Mouse (Mus musculus) small intestine, adult 2 months (tissue): ENCODE data around the gene Camk2n1. TPM values are rescaled to one million over a fixed set of nuclear protein-coding genes. Genes with fewer than 3 reads are reported as not detected.
A peak's percentile ranks its signal among the peaks of the same experiment; 100 is the strongest.

Source experiments
- H3K27ac ChIP-seq: fragments of 200-500 bp; 2 replicates; pipeline ENCODE4 v1.5.1; 2012; ENCODE audit warnings: low read depth, low read length, control low read depth, inconsistent platforms; ENCODE audit not compliant: insufficient read depth
- H3K27me3 ChIP-seq: fragments of 200-500 bp; 2 replicates; pipeline ENCODE4 v1.6.1; 2012; ENCODE audit warnings: mild to moderate bottlenecking, moderate library complexity, low read length, inconsistent platforms; ENCODE audit not compliant: control insufficient read depth, insufficient read depth
- H3K36me3 ChIP-seq: fragments of 200-500 bp; 2 replicates; pipeline ENCODE4 v1.6.1; 2012; ENCODE audit warnings: mild to moderate bottlenecking, low read length, control low read depth, inconsistent platforms; ENCODE audit not compliant: control insufficient read depth, insufficient read depth
- H3K4me1 ChIP-seq: fragments of 200-500 bp; 2 replicates; pipeline ENCODE4 v1.6.1; 2012; ENCODE audit warnings: low read length, inconsistent platforms, mixed read lengths; ENCODE audit not compliant: control insufficient read depth, insufficient read depth, insufficient read length
- H3K4me3 ChIP-seq: fragments of 200-500 bp; 2 replicates; pipeline ENCODE4 v1.5.1; 2012; ENCODE audit warnings: low read depth, mild to moderate bottlenecking, control low read depth, inconsistent platforms, low read length, moderate library complexity
- CTCF ChIP-seq: fragments of 200-500 bp; IDR thresholded peaks from 2 replicates; pipeline ENCODE4 v1.5.1; 2012; ENCODE audit warnings: low read depth, mild to moderate bottlenecking, control low read depth, inconsistent platforms, low read length, moderate library complexity, mixed read lengths; ENCODE audit not compliant: insufficient replicate concordance, insufficient read length; ENCODE audit errors: extremely low read depth
- POLR2A ChIP-seq: fragments of 200-500 bp; IDR thresholded peaks from 2 replicates; pipeline ENCODE4 v1.6.1; 2012; ENCODE audit warnings: low read depth, mild to moderate bottlenecking, control low read depth, inconsistent platforms, low read length, moderate library complexity
- WGBS: fragments of 180-500 bp; shearing (Covaris S2); methylation state at CpG from one replicate; pipeline ENCODE4 v1.1.7; 2018; 5-methylcytosine and 5-hydroxymethylcytosine counted together
- polyA plus RNA-seq: library from polyadenylated mRNA; depleted of rRNA; stranded (reverse); fragments of >200 nt; gene quantifications from 2 replicates; pipeline ENCODE4 v1.2.3, GENCODE M21; 2012

Gene Camk2n1
- polyA plus RNA-seq, 1 experiment = 93.9 TPM

DNA sequence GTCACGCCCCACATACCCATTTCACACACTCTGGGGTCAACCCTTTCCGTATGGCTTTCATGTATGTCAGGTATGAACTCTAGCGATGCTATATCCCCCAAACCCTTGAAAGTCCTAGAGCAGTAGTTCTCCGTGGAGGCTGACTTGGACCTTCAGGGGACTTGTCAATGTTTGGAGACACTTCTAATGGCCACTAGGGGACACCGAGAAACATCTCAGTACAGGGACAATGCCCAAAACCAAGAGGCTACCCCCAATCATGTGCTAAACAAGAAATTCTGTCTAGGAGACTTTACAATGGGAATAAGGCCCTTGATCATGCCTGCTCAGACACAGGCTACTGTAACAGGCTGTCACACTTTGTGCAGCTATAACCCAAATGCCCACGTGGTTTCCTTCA lies 12.6 kb downstream of the Camk2n1 start:
- no peaks in the 10 kb centered on the region for H3K27me3 ChIP-seq
- H3K27ac ChIP-seq = no peak overlapping the region
- peaks cover 26% of the 10 kb centered on the region for H3K4me1 ChIP-seq
- H3K4me3 ChIP-seq = no peak overlapping the region
- TF ChIP-seq POLR2A (no peak), CTCF (no peak)
- 56% methylated on average over 6 of the region's 6 CpGs for WGBS
- H3K36me3 ChIP-seq = no peaks in the 10 kb centered on the region

DNA sequence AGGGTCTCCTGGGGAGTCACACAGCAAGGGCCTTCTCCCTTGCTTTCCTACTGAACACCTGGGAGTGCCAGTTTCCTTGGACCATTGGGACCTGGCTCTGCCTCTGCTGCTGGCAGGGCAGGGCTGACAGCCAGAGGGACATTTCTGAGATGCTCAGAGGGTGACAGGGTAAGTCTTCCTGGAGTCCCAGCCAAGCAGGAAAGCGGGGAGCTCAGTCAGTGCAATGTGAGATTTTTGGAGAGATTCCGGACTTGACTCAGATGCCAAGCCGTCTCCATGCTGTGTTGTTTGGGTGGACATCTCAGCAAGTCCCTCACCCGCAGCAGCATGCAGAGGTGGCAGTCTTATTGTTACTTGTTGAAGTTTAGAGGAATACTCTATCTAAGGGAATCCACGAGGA lies 13.3 kb downstream of the Camk2n1 start:
- TF ChIP-seq POLR2A = no peak
- TF ChIP-seq CTCF = no peak
- peaks cover 26% of the 10 kb centered on the region for H3K4me1 ChIP-seq
- H3K4me3 ChIP-seq = no peak overlapping the region
- 42% methylated on average over 5 of the region's 5 CpGs for WGBS
- H3K27ac ChIP-seq = peak overlapping the region; percentile 17; the same call in 1 of the 2 replicates
- no peaks in the 10 kb centered on the region for H3K36me3 ChIP-seq
- no peaks in the 10 kb centered on the region for H3K27me3 ChIP-seq

DNA sequence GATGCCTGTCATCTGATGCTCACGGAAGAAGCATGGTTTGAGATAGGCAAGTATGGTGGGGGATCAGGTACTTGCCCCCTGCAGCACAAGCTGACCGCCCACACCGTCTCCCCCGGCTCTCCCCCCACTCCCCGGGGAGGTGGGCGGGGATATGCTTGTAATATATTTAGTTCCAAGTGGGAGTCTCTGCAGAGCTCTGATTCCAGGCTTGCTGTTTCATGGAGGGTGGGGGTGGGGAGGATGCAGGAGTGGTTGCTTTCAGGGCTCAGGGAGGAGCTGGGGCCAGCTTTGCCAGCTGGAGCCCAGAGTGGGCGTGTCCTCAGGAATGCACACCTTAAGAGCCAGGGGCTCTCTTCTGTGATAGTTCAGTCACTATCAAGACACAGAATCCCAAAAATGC lies 15.0 kb downstream of the Camk2n1 start:
- H3K4me3 ChIP-seq = no peak overlapping the region
- no peak overlapping the region for H3K27ac ChIP-seq
- H3K36me3 ChIP-seq = no peaks in the 10 kb centered on the region
- no peak for TF ChIP-seq CTCF
- no peak for TF ChIP-seq POLR2A
- 32% methylated on average over 7 of the region's 7 CpGs for WGBS
- no peaks in the 10 kb centered on the region for H3K27me3 ChIP-seq
- peaks cover 19% of the 10 kb centered on the region for H3K4me1 ChIP-seq

DNA sequence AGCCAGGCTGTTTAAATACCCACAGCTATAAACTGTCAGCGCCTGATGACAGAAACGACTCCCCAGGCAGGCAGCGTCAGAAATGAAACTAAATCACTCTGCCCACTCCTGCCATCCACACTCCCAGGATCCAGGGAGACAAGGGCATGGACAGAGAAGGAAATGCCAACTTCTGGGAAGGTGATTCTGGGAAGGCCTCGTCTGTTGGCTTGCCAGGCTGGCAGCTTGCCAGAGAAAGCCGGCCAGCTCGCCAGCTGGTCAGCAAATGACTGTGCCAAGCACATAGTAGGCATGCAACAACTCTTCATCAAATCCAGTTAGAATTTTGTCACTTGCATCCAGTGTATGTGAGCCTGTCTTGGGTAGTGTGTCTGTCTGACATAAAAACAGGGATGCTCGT lies 17.1 kb downstream of the Camk2n1 start:
- Histone ChIP-seq H3K27me3 (no peaks in the 10 kb centered on the region), H3K4me1 (peaks cover 8% of the 10 kb centered on the region), H3K36me3 (no peaks in the 10 kb centered on the region), H3K4me3 (peak overlapping the region; percentile 9; the same call in 1 of the 2 replicates), H3K27ac (no peak overlapping the region)
- 19% methylated on average over 7 of the region's 7 CpGs for WGBS
- TF ChIP-seq POLR2A = no peak
- no peak for TF ChIP-seq CTCF

DNA sequence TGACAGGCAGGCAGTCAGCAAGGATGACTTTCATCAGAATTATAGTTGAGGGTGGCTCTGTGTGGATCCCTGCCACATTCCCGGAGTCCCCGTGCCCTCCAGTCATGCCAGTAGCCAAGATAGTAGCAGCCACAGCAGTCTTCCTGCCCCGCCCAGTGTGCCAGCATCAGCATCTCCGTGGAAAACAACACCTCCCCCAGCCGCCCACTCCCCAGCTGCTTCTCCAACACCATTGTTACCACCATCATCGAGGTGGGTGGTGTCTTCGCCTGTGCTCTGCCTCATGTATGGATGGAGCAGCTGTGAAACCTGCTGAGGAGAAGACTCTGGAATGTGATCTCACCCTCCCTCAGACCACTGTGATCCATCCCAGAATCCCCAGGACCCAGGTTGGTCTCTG lies 25.5 kb downstream of the Camk2n1 start:
- no peak overlapping the region for H3K27ac ChIP-seq
- no peak for TF ChIP-seq CTCF
- no peak for TF ChIP-seq POLR2A
- no peaks in the 10 kb centered on the region for H3K36me3 ChIP-seq
- 75% methylated on average over 7 of the region's 7 CpGs for WGBS
- no peak overlapping the region for H3K4me3 ChIP-seq
- H3K4me1 ChIP-seq = no peaks in the 10 kb centered on the region
- H3K27me3 ChIP-seq = no peaks in the 10 kb centered on the region

DNA sequence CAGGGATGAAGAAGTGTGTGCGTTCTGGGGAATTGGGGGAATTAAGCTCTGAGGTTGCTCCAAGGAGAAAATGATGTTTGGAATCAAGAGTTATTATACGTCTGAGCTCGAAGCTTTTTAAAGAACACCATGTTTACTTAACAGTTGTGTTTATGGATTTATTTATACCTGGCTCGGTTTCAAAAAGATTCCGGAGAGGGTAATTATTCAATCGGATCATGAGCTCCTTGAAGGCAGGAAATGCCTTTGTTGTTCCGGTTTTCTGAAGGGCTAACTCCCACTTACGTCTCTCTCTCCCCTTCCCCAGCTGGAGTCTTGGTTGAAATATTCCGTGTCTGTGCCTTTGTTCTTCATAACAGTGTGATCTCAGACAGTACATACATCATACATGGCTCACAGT lies 26.8 kb downstream of the Camk2n1 start:
- Histone ChIP-seq H3K27ac (no peak overlapping the region), H3K4me3 (no peak overlapping the region), H3K4me1 (no peaks in the 10 kb centered on the region), H3K36me3 (no peaks in the 10 kb centered on the region), H3K27me3 (no peaks in the 10 kb centered on the region)
- TF ChIP-seq CTCF (no peak), POLR2A (no peak)
- 10% methylated on average over 9 of the region's 9 CpGs for WGBS

DNA sequence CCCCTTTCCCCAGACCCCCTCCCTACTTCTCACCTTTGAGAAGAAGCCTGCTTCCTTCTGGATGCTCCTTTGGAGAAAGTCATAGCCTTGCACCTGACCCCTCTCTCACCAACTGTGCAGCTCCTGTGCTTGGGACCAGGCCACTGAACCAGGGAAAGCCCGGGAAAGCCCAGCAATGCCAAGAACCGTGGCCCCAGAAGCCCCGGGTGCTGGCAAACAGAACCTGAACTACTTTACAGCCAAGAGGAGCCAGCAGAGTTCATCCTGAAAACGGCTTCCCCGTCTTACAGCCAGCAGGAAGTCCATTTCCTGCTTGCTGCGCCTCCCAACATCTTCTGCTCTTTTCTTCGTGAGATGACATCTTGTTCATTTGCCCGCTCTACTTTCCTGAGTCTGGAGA lies 28.6 kb downstream of the Camk2n1 start:
- no peak for TF ChIP-seq CTCF
- no peak for TF ChIP-seq POLR2A
- Histone ChIP-seq H3K27ac (no peak overlapping the region), H3K36me3 (no peaks in the 10 kb centered on the region), H3K4me3 (no peak overlapping the region), H3K27me3 (no peaks in the 10 kb centered on the region), H3K4me1 (no peaks in the 10 kb centered on the region)
- WGBS = 43% methylated on average over 8 of the region's 8 CpGs

DNA sequence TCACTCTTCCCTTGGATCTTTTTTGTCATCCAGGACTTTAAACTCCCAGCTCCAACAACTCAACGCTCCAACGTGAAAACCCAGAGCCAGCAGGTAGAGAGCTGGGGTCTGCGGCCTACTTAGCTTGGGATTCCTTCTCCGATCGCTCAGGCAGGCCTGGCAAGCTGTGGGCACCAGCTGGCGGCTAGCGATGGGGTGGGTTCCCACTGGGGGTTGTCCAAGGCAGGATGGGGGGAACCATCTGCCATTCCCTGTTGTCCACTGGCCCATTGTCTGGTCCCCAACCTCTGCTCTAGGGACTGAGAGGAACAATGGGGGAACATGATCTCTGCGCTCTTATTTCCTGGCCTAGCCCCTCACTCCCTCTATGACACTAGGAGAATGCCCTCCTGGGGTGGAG lies 34.1 kb downstream of the Camk2n1 start:
- Histone ChIP-seq H3K4me1 (no peaks in the 10 kb centered on the region), H3K36me3 (no peaks in the 10 kb centered on the region), H3K27me3 (no peaks in the 10 kb centered on the region), H3K4me3 (no peak overlapping the region), H3K27ac (no peak overlapping the region)
- WGBS = 78% methylated on average over 8 of the region's 8 CpGs
- no peak for TF ChIP-seq CTCF
- no peak for TF ChIP-seq POLR2A
